Mouse (Mus musculus): ENCODE measurements around the gene Kcnn4.

- no peak for TF ChIP-seq CTCF (IDR thresholded peaks at IDR 0.05; ENCODE audit: low read depth)
- TF ChIP-seq EP300 (IDR thresholded peaks at IDR 0.05; ENCODE audit: low read depth), result no peak
Observed at GRCm38 (mm10) chr7:24413630-24414029, 43.6 kb downstream of the Kcnn4 start.

All from liver, embryonic 14.5 days (tissue).